In the genomic region with DNA sequence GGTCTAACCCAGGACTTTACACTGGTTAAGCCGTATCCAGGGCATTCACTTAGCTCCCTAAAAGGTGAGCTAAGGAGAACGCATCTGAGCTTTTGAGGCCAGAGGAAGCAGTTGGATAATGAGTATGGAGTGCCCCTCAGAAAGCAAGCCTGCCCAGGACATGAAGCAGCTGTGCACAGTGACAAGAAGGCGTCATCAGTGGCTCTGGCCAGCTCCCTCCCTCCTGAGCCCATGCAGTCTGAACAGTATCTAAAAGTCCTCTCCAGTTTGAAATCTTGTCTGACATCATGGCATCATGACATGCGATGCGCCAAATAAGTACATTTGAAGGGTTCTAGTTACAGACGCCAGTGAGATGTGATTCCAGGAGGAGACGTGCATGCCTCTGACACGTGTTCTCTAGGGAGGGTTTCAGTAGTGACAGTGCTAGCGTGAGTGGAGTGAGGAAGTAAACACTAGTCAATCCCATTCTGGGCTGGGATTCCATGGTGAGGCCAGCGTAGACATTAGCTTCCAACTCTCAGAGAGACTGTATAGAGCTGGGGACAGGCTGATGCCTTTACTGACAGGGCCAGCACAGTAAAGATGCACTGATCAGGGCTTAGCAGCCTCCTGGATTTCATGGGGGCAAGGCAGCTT, we compare ENCODE assay signal across 25 mouse cellular contexts.
DNase-seq lines count a peak whose midpoint lies in the region; ATAC-seq and TF ChIP-seq lines count a peak whose summit lies in the region.
"Had no signal": no experiment of that assay in that cellular context is flagged by ENCODE, and none has a peak within 500 bp of the region (broad histone marks: within the 10 kb centered on the region; RNA-seq: fewer than 3 reads in every experiment).

No protein-coding gene starts in this region.

- no peak overlapping the region for H3K4me2 ChIP-seq in lung, embryonic 14.5 days
- H3K4me2 ChIP-seq: embryonic facial prominence, embryonic 12.5 days; forebrain, embryonic 15.5 days; hindbrain, embryonic 13.5 days had no signal

- H3K36me3 ChIP-seq in lung, embryonic 14.5 days (ENCODE audit: insufficient read depth), result peaks cover 15% of the 10 kb centered on the region; the same call in 1 of the 2 replicates
- H3K36me3 ChIP-seq: forebrain, embryonic 15.5 days; hindbrain, embryonic 13.5 days had no signal

- 54% methylated on average over 10 of the region's 10 CpGs for WGBS in lung, embryonic 14.5 days

- peak overlapping the region; percentile 24; the same call in 1 of the 2 replicates for H3K27ac ChIP-seq in lung, embryonic 14.5 days (ENCODE audit: low read depth)
- H3K27ac ChIP-seq: embryonic facial prominence, embryonic 12.5 days; forebrain, embryonic 15.5 days; heart, embryonic 10.5 days; liver, embryonic 14.5 days had no signal

- TF ChIP-seq CTCF in lung, embryonic 14.5 days (IDR thresholded peaks at IDR 0.05; ENCODE audit: low read depth), result no peak

- peaks cover 3% of the 10 kb centered on the region; the same call in 1 of the 2 replicates for H3K4me1 ChIP-seq in lung, embryonic 14.5 days (ENCODE audit: insufficient read depth)

- H3K27me3 ChIP-seq in lung, embryonic 14.5 days (ENCODE audit: insufficient read depth, low read length), result no peaks in the 10 kb centered on the region
- H3K27me3 ChIP-seq: embryonic facial prominence, embryonic 12.5 days; forebrain, embryonic 15.5 days; hindbrain, embryonic 13.5 days had no signal

- no peak overlapping the region for H3K4me3 ChIP-seq in lung, embryonic 14.5 days (ENCODE audit: low read depth, low read length)
- H3K4me3 ChIP-seq: embryonic facial prominence, embryonic 12.5 days; forebrain, embryonic 15.5 days; heart, embryonic 10.5 days; hindbrain, embryonic 13.5 days had no signal

- H3K9me3 ChIP-seq in lung, embryonic 14.5 days (ENCODE audit: low read depth, low read length), result no peaks in the 10 kb centered on the region
- H3K9me3 ChIP-seq: embryonic facial prominence, embryonic 12.5 days; forebrain, embryonic 15.5 days; heart, embryonic 10.5 days; hindbrain, embryonic 13.5 days had no signal

- peak; percentile 87 for ATAC-seq in lung, embryonic 14.5 days (ENCODE audit: insufficient read depth)
- ATAC-seq: forebrain, embryonic 15.5 days had no signal

- H3K9ac ChIP-seq in lung, embryonic 14.5 days, result no peak overlapping the region
- H3K9ac ChIP-seq: embryonic facial prominence, embryonic 12.5 days; forebrain, embryonic 15.5 days; hindbrain, embryonic 13.5 days; liver, embryonic 14.5 days had no signal

- peak; percentile 78 for DNase-seq in lung, embryonic 14.5 days
- no peak for DNase-seq in lung, postnatal 25 days (ENCODE audit: low spot score)
- peak; percentile 75 for DNase-seq in lung, postnatal 10 days
- peak; percentile 53 to 76 for DNase-seq in lung, postnatal 4 days
- DNase-seq in adrenal gland, postnatal 25 days, result no peak
- no peak for DNase-seq in thymus, postnatal 4 days
- DNase-seq: adrenal gland, adult 8-10 months; B cell, adult 2 months; cerebellum, adult 11 months; cerebellum, adult 9-10 months; cerebellum, postnatal 36 days; gastrocnemius, postnatal 25 days; heart, adult 11 months; heart, postnatal 4 days; kidney, adult 18-20 months; kidney, postnatal 4 days; layer of hippocampus, postnatal 36 days; liver; midbrain, embryonic 14.5 days; right cerebral cortex, postnatal 14 days had no signal

Comparison
In these comparisons a context has a peak if more than half of its experiments do, and no peak if none do; other contexts are left out.
1. DNase-seq: peak in lung, embryonic 14.5 days (single experiment), lung, postnatal 10 days (single experiment) and lung, postnatal 4 days (2 of 2); none in lung, postnatal 25 days (single experiment), adrenal gland, postnatal 25 days (single experiment) and thymus, postnatal 4 days (single experiment).